Mouse (Mus musculus) hindbrain, embryonic 12.5 days (tissue): Measurements from ENCODE around the gene Mgat4e. TPM values are rescaled to one million over a fixed set of nuclear protein-coding genes. Genes with fewer than 3 reads are reported as not detected.

Source experiments
- ATAC-seq: fragments of 200-750 bp; cut with Nextera tagmentation; 2 replicates; pipeline ENCODE4 v1.8.0; 2017; ENCODE audit warnings: moderate TSS enrichment; ENCODE audit not compliant: low FRiP score
- H3K27ac ChIP-seq: fragments of 300-500 bp; sonication (generic); 2 replicates; pipeline ENCODE4 v1.5.1; 2016; ENCODE audit warnings: mild to moderate bottlenecking
- H3K27me3 ChIP-seq: fragments of 300-500 bp; sonication (generic); 2 replicates; pipeline ENCODE4 v1.6.1; 2016; ENCODE audit warnings: mild to moderate bottlenecking
- H3K36me3 ChIP-seq: fragments of 300-500 bp; sonication (generic); 2 replicates; pipeline ENCODE4 v1.6.1; 2016; ENCODE audit warnings: mild to moderate bottlenecking
- H3K4me1 ChIP-seq: fragments of 300-500 bp; sonication (generic); 2 replicates; pipeline ENCODE4 v1.6.1; 2016
- H3K4me2 ChIP-seq: fragments of 300-500 bp; sonication (generic); replicated peaks from 2 replicates; pipeline ENCODE4 v1.6.1; 2016; ENCODE audit warnings: mild to moderate bottlenecking
- H3K4me3 ChIP-seq: fragments of 300-500 bp; sonication (generic); 2 replicates; pipeline ENCODE4 v1.5.1; 2016; ENCODE audit warnings: mild to moderate bottlenecking
- H3K9ac ChIP-seq: fragments of 300-500 bp; sonication (generic); 2 replicates; pipeline ENCODE4 v1.6.1; 2016; ENCODE audit warnings: mild to moderate bottlenecking, moderate library complexity
- H3K9me3 ChIP-seq: fragments of 300-500 bp; sonication (generic); replicated peaks from 2 replicates; pipeline ENCODE4 v1.6.1; 2016; ENCODE audit warnings: mild to moderate bottlenecking
- WGBS: fragments of 180-500 bp; shearing (Covaris S2); methylation state at CpG from one replicate; pipeline ENCODE4 v1.1.7; 2016; 5-methylcytosine and 5-hydroxymethylcytosine counted together
- polyA plus RNA-seq: library from polyadenylated mRNA; unstranded; fragments of >200 nt; fragmentation: Nextera tagmentation; extraction: Ambion mirVana; gene quantifications from 2 replicates; pipeline ENCODE4 v1.2.1, GENCODE M21; 2016

The Mgat4e gene
- not detected in 2 replicates for polyA plus RNA-seq

GRCm38 (mm10) chr1:134549632-134550132 lies at the start of gene Mgat4e:
Mgat4e (minus strand) TSS chr1:134549682.
- H3K4me1 ChIP-seq = no peaks in the 10 kb centered on the region
- H3K36me3 ChIP-seq = no peaks in the 10 kb centered on the region
- H3K27ac ChIP-seq = no peak within 1 kb of the TSS
- H3K4me3 ChIP-seq = no peak within 1 kb of the TSS
- H3K4me2 ChIP-seq = no peak within 1 kb of the TSS
- H3K27me3 ChIP-seq = no peaks in the 10 kb centered on the region
- ATAC-seq = no peak
- no peak within 1 kb of the TSS for H3K9ac ChIP-seq
- 63% methylated on average over 7 of the region's 7 CpGs for WGBS
- H3K9me3 ChIP-seq = no peaks in the 10 kb centered on the region

DNA sequence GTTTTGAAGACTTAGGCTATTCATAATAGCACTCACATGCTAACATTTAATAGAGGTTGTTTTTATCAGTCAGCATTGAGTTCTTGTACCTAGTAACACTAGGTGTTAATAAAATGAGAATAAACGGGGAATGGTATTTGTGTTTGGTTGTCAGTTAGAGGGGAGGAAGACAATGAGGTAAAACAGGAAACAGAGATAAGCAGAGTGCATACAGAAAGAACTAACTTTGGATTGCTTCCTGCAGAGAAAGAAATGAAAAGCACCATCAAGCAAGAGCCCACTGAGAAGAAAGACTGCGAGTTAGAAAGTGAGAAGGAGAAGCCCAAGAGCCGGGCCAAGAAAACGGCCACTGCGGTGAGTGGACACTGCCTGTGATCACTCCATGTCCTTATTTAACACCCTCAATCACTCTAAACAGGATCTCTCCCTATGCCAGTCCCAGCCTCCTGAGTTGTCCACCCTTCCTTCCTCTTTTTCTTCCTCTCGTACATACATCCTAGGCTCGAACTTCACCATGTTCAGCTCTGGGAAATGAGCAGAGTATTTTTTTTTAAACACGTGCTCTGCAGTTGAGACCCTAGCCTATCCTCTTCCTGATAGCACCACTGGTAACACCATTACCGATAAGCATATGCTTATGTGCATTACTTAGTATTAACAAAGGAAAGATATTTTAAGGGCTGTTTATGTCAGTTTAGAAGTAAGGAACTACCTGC lies 48.0 kb upstream of the Mgat4e start:
- ATAC-seq = no peak
- no peaks in the 10 kb centered on the region for H3K9me3 ChIP-seq
- peaks cover 74% of the 10 kb centered on the region for H3K36me3 ChIP-seq
- no peaks in the 10 kb centered on the region for H3K27me3 ChIP-seq
- no peak overlapping the region for H3K27ac ChIP-seq
- H3K4me1 ChIP-seq = no peaks in the 10 kb centered on the region
- no peak overlapping the region for H3K4me2 ChIP-seq
- H3K9ac ChIP-seq = no peak overlapping the region
- 91% methylated on average over 9 of the region's 9 CpGs for WGBS
- H3K4me3 ChIP-seq = no peak overlapping the region

DNA sequence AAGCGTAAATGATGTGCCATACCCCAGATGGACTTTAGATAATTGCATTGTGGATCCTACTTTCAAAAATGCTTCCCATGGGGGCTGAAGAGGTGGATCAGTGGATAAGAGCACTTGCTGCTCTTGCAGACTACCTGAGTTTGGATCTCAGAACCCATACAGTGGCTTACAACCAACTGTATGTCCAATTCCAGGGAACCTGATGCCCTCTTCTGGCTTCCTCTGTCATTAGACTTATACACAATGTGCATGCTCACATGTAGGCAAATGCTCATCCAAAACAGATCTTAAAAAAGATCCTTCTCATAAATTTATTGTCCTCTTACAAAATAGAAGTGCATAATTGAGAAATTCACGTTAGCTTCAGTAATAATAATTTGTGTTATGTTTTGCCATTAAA lies 42.3 kb upstream of the Mgat4e start:
- no peak overlapping the region for H3K9ac ChIP-seq
- peaks cover 47% of the 10 kb centered on the region for H3K36me3 ChIP-seq
- no peaks in the 10 kb centered on the region for H3K9me3 ChIP-seq
- H3K27me3 ChIP-seq = no peaks in the 10 kb centered on the region
- no peak for ATAC-seq
- no peak overlapping the region for H3K27ac ChIP-seq
- no peaks in the 10 kb centered on the region for H3K4me1 ChIP-seq
- no peak overlapping the region for H3K4me2 ChIP-seq
- WGBS = 95% methylated on average over 2 of the region's 2 CpGs
- H3K4me3 ChIP-seq = no peak overlapping the region

- Histone ChIP-seq H3K27ac (no peak overlapping the region), H3K9ac (no peak overlapping the region), H3K27me3 (no peaks in the 10 kb centered on the region), H3K4me2 (no peak overlapping the region), H3K4me1 (no peaks in the 10 kb centered on the region), H3K36me3 (peaks cover 44% of the 10 kb centered on the region), H3K9me3 (no peaks in the 10 kb centered on the region), H3K4me3 (no peak overlapping the region)
- ATAC-seq = no peak
These were observed 40.2 kb upstream of the Mgat4e start for GRCm38 (mm10) chr1:134589676-134590075.

- no peak overlapping the region for H3K27ac ChIP-seq
- no peak for ATAC-seq
- H3K4me3 ChIP-seq = no peak overlapping the region
- H3K9ac ChIP-seq = no peak overlapping the region
- WGBS = 79% methylated on average over 3 of the region's 3 CpGs
- H3K9me3 ChIP-seq = no peaks in the 10 kb centered on the region
- no peaks in the 10 kb centered on the region for H3K27me3 ChIP-seq
- H3K4me2 ChIP-seq = no peak overlapping the region
- H3K36me3 ChIP-seq = peaks cover 15% of the 10 kb centered on the region
- H3K4me1 ChIP-seq = 0 out of 2 replicates have a peak, but pooled peaks cover 11% of the 10 kb centered on the region
These were observed 34.1 kb upstream of the Mgat4e start for GRCm38 (mm10) chr1:134583560-134583959.

DNA sequence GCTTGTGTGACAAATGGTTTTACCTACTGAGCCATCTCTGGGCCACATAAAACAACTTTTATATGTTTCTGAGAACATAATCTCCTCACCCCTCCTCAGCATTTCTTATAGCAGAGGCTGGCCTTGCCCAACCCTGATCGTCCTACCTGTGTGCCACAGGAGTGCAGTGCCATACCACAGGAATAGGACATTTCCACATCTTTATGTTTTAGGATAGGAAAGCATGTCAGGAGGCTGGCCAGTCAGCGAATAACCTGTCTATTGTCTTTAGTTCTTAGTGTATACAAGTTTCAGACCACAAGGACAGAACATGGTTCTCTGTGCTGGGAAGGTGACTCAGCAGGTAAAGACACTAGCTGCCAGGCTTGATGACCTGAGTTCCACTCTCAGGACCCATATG lies 31.3 kb upstream of the Mgat4e start:
- Histone ChIP-seq H3K36me3 (peaks cover 5% of the 10 kb centered on the region), H3K4me1 (0 out of 2 replicates have a peak, but pooled peaks cover 11% of the 10 kb centered on the region), H3K9ac (no peak overlapping the region), H3K4me3 (no peak overlapping the region), H3K27ac (no peak overlapping the region), H3K27me3 (no peaks in the 10 kb centered on the region), H3K9me3 (no peaks in the 10 kb centered on the region), H3K4me2 (no peak overlapping the region)
- WGBS = 95% methylated on average over 2 of the region's 2 CpGs
- ATAC-seq = no peak

DNA sequence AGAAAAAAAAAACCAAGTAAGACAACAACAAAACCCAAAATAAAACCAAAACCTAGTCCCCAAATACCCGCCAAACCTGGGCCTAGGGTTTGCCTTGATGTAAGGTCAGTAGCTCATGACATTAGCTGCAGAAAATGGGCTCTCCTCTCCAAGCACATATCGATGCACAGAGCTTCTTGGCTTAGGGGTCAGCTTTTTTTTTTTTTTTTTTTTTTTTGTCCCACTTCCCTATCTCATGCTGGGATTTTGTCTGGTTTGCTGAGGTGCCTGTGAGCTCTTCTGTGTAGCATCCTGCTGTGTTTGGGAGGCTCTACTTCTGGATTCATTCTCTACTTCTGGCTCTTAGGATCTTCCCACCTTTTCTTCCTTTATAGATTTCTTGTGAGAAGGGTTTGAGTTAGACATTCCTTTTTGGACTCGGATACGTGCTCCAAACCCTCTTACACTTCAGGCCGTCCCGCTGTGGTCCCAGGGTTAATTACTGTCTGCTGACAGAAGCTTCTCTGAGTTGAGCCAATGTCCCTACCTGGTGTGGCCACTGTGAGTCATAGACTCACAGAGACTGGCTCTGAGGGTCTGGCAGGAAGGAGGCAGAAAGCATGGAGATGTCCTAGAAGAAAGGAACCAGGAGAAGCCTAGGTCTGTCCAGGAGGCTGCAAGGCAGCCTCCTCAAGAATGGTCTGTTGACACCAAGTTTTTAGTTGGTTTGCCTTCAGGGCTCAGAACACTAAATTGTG lies 28.1 kb upstream of the Mgat4e start:
- no peaks in the 10 kb centered on the region for H3K27me3 ChIP-seq
- no peak overlapping the region for H3K4me3 ChIP-seq
- H3K36me3 ChIP-seq = no peaks in the 10 kb centered on the region
- 0 out of 2 replicates have a peak, but pooled peaks cover 5% of the 10 kb centered on the region for H3K4me1 ChIP-seq
- H3K27ac ChIP-seq = no peak overlapping the region
- H3K9ac ChIP-seq = no peak overlapping the region
- 85% methylated on average over 6 of the region's 6 CpGs for WGBS
- H3K9me3 ChIP-seq = no peaks in the 10 kb centered on the region
- no peak overlapping the region for H3K4me2 ChIP-seq
- ATAC-seq = no peak

DNA sequence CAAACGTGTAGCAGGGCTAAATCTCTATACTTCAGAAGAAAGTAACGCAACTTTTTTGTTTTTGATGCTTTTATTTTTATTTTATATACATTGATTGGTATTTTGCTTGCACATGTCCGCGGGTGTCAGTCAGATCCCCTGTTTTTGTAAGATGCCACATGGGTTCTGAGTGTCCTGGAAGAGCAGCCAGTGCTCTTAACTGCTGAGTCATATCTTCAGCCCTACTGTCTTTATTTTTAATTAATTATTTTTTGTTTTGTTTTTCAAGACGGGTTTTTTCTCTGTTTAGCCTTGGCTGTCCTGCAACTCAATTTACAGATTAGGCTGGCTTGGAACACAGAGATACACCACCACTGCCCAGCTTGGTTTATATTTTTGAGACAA lies 24.4 kb upstream of the Mgat4e start:
- Histone ChIP-seq H3K9me3 (no peaks in the 10 kb centered on the region), H3K4me2 (no peak overlapping the region), H3K36me3 (no peaks in the 10 kb centered on the region), H3K4me1 (no peaks in the 10 kb centered on the region), H3K27me3 (no peaks in the 10 kb centered on the region), H3K9ac (no peak overlapping the region), H3K27ac (no peak overlapping the region), H3K4me3 (no peak overlapping the region)
- WGBS = 81% methylated on average over 5 of the region's 5 CpGs
- ATAC-seq = no peak

DNA sequence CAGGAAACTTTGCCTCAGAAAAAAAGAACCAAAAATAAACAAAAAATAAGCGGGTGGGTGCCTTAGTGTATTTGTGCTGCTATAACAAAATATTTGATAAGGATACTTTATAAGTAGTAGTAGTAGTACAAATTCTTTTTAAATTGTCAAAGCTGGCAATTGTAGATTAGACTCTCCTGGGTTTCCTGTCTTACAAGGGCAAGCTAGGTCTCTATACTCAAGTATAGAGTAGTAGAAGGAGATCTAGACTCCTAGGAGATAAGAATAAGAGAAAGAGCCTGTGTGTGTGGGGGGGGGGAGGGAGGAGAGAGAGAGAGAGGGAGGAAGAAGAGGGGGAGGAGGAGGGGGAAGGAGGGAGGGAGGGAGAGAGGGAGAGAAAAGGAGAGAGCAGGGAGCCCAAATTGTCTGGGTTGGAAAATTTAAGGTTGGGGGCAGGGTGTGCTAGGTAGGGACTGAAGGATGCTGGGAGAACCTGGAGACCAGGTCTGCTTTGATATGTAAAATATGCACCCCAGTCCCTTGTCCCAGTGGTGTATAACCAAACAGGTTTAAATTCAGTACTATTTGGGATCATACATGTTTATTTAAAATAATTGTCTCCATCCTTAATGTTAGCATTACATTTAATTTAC lies 23.9 kb upstream of the Mgat4e start:
- no peak overlapping the region for H3K27ac ChIP-seq
- WGBS = 78% methylated on average over 1 of the region's 1 CpGs
- H3K36me3 ChIP-seq = no peaks in the 10 kb centered on the region
- H3K4me1 ChIP-seq = no peaks in the 10 kb centered on the region
- H3K27me3 ChIP-seq = no peaks in the 10 kb centered on the region
- no peak for ATAC-seq
- no peaks in the 10 kb centered on the region for H3K9me3 ChIP-seq
- no peak overlapping the region for H3K4me2 ChIP-seq
- H3K9ac ChIP-seq = no peak overlapping the region
- no peak overlapping the region for H3K4me3 ChIP-seq

DNA sequence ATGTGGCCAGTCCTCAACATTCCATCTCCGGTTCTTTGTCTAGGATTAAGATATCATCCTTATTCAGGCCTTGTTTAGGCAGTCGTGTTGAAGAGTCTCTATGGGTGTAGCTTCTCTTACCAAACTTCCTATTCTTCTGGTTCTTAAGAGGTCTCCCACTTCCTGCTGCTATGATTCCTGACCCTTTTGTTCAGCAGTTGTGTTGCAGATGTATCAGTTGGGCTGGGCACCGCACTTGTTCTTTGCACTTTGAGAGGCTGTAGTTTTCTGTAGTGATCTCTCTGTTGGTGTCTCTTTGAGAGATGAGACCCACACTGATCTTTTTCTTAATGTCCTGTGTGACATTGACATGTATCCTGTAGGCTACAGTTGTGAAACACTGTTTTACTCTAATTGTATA lies 21.1 kb upstream of the Mgat4e start:
- 57% methylated on average over 3 of the region's 3 CpGs for WGBS

GRCm38 (mm10) chr1:134570171-134570570 lies 20.7 kb upstream of the Mgat4e start:
- Histone ChIP-seq H3K4me1 (peaks cover 9% of the 10 kb centered on the region; the same call in 1 of the 2 replicates), H3K9ac (no peak overlapping the region), H3K27me3 (no peaks in the 10 kb centered on the region), H3K36me3 (no peaks in the 10 kb centered on the region), H3K4me2 (no peak overlapping the region), H3K4me3 (no peak overlapping the region), H3K9me3 (no peaks in the 10 kb centered on the region), H3K27ac (no peak overlapping the region)
- ATAC-seq = no peak
- 95% methylated on average over 9 of the region's 9 CpGs for WGBS

More for the DNA sequence above, 21.1 kb upstream of the Mgat4e start:
- Histone ChIP-seq H3K27ac (no peak overlapping the region), H3K9me3 (no peaks in the 10 kb centered on the region), H3K36me3 (no peaks in the 10 kb centered on the region), H3K27me3 (no peaks in the 10 kb centered on the region), H3K4me1 (peaks cover 5% of the 10 kb centered on the region; the same call in 1 of the 2 replicates), H3K9ac (no peak overlapping the region), H3K4me2 (no peak overlapping the region), H3K4me3 (no peak overlapping the region)
- no peak for ATAC-seq

DNA sequence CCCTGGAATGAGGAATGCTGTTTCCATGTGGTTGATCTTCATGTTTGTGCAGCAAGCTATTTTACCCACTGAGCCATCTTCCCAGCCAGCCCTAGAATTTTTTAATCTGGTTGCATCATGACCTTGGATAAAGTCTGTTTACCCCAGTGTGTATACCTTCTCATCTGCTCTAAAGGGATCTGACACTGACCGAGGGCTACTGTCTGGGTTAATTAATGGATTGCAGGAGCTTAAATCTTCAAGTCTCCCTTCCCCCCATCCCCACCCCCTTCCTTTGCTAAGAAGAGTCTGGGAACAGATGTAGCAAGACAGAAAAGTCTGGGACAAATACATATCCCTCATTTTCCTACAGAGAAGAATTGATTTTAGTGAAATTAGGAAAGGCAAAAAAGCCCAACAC lies 18.0 kb upstream of the Mgat4e start:
- WGBS = 33% methylated on average over 1 of the region's 1 CpGs
- no peak overlapping the region for H3K4me3 ChIP-seq
- no peak overlapping the region for H3K9ac ChIP-seq
- H3K36me3 ChIP-seq = no peaks in the 10 kb centered on the region
- H3K9me3 ChIP-seq = no peaks in the 10 kb centered on the region
- H3K4me1 ChIP-seq = peaks cover 22% of the 10 kb centered on the region
- ATAC-seq = no peak
- H3K27me3 ChIP-seq = no peaks in the 10 kb centered on the region
- H3K4me2 ChIP-seq = no peak overlapping the region
- no peak overlapping the region for H3K27ac ChIP-seq
